Mouse (Mus musculus): Measurements from ENCODE around the gene Wdr20rt.

GRCm38 (mm10) chr12:65225467-65225945 lies at the start of gene Wdr20rt:
- TF ChIP-seq CTCF (IDR thresholded peaks at IDR 0.05; ENCODE audit: low read depth, low read length), result no peak
- TF ChIP-seq POLR2A (IDR thresholded peaks at IDR 0.05; ENCODE audit: borderline replicate concordance, low read depth, low read length), result no peak
